Mouse (Mus musculus) WW6 (cell line): ENCODE data around the gene Gas2l1.

Source experiments
- DNase-seq: peaks from one replicate; pipeline ENCODE4 v3.0.0-alpha.2; 2013; ENCODE audit warnings: low read depth, low spot score

The Gas2l1 gene

DNA sequence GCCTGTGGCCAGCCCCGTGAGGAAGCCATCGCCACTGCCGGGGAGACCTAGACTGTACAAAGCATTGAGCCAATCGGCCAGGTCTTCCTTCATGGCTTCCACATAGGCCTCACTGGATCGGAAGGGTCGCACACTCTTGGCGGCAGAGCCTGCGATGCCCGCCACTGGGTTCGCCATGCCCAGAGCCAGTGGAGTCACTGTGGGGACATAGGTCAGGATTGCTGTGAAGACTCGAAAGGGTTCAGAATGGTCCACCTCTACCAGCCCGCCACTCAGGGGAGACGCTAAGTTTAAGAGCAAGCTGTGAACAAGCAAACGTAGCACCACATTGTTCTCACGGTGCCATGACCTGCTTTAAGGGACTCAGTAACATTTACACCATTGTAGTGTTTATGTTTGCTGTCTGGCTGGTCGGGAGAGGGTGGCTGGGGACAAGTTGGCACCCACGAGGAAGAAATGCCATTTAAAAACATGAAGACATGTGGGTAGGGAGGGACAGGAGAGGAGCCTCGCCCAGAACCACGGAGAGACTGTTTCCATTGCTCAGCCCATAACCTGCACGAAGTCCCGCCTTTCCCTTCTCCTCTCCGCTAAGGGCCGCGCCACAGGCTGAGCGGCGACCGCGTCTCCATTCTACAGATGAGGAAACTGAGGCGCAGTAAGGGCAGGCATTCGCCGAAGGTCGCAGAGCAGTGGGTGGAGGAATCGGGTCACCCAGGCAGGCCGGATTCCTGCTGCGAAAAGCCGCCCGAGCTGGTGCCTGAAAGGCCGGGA lies 658 bp downstream of the Gas2l1 start:
- DNase-seq = no peak

DNA sequence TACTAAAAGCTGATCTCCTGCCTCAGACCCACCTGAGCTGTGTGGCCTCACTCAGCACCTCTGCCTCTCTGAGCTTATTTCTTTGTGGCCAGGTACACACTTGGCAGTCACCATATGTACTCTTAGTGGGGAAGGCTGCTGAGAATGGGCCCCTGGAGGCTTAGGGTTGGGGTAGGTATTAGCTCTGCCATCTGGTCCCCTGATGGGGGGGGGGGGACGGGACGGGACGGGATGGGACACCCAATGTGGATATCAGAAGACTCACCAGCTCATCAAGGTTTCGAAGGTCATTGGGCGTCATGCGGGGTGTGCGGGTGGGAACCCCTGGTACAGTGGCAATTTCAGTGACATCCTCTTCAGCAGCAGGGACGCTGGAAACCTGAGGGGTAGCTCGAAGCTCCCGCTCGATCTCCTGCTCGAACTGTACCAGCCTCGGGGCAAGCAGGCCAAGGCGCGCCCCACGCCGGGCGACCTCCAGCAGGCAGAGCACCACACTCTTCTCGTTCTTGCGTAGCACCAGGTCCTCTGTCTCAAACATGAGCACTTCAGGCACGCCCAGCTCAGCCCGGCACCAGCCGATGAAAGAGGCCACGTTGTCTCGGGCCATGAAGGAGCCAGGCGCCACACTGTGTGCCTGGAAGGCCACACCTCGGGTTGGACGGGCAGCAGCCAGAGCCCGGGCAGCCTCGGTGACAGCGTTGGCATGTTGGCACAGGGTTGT lies 1.4 kb downstream of the Gas2l1 start:
- no peak for DNase-seq

DNA sequence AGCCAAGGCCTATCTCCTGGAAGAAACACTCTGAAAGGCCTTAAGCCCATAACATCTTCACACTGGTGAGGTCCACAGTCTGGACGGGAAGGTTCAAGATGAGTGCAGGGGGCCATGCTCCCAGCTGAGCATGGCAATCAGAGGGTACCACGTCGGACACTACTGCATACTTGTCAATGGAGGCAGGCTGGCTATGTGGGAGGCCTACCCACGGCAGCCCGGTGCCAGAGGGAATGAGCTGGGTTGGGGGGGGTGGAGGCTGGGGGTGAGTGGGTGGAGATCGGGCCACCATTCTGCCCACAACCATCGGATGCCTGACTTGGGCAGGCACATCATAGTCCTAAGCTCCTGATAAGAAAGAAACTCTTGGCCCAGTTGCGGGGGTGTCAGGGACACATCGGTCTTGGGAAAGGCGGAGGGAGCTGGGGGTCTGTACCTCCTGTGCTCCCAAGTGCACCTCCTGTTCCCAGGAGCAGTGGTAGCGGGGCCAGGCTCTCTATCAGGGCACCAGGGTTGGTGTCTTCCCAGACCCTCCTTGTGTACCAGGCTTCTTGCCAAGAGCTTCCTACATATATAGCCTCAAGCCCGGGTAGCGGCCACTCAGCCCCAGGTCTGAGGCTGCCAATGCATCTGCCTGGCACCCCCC lies 2.1 kb downstream of the Gas2l1 start:
- no peak for DNase-seq

DNA sequence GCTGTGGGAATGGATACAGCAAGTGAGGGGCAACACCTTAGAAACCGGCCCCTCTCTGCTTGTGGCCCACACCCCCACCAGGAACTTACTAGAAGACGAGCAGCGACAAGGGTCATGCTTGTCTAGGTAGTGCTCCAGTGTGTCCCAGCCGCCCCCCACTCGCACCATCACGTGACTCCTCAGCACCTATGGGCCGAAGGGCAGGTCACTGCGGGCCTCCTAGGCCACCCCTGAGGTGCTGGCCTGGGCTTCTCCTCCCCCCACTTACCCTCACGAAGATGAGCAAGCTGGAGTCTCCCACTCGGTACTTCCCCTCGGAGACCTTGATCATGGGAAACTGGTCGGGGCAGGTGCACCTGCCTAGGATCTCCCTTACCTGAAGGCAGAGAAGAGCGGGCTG lies 2.8 kb downstream of the Gas2l1 start:
- no peak for DNase-seq

DNA sequence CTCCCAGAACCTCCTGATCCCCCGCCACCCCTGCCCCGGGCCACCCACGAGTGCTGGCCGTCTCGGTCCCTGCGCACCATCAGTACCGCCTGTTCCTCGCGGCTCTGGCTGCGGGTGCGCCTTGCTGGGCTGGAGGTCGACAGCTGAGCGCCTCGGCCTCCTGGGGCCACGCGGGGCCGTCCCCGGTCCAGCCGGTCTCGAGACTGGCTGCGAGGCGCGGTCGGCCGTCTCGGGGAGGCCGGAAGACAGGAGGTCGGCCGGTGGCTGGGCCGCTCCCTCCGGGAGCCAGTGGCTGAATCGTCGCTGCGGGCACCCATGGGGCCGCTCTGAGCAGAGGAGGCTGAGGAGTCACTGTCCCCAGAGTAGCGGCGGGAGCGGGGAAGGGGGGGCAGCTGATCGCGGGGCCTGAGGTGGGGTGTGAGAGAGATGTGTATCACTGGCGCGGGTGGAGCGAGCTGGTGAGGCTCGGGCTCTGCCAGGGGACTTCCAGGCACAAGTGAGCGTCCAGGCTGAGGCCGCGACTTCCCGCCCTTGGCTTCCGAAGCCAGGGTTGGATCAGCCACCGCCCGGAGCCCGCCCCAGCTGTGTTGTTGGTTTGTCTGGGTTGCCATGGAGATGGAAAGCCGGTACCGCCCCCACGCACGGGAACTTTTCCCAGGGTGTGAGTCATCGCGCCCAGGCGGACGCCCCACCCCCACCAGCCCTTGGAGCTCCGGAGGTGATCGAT lies 3.6 kb downstream of the Gas2l1 start:
- peak; percentile 89 for DNase-seq

DNA sequence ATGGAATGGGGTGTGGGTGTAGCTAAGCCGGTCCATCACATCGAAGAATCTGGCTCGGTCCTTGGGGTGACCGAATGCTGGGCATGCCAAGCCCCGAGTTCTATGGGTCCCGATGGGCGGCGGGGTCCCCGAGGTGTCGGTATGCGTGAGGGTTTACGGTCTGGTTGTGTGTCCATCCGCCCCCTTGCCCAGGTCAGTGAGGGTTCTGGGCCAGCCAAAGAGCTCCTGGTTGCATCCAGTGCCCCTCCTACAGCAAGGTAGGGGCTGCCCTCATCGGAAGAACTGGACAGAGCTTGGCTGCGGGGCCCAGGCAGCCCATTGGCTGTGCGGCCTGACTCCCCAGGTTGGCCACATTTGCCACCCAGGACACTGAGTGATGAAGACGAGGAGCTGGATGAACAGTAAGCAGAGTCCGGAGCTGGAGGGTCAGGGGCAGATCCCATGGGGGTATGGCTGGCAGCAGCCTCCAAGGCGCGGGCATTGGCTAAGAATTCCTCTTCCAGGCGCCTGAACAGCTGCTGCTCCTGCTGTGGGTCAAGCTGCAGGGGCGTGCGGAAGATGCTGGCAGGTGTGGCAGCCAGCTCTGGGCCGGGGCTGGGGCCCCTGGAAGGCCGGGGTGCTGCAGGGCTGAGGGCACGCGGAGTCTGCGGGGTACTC lies 4.2 kb downstream of the Gas2l1 start:
- no peak for DNase-seq

DNA sequence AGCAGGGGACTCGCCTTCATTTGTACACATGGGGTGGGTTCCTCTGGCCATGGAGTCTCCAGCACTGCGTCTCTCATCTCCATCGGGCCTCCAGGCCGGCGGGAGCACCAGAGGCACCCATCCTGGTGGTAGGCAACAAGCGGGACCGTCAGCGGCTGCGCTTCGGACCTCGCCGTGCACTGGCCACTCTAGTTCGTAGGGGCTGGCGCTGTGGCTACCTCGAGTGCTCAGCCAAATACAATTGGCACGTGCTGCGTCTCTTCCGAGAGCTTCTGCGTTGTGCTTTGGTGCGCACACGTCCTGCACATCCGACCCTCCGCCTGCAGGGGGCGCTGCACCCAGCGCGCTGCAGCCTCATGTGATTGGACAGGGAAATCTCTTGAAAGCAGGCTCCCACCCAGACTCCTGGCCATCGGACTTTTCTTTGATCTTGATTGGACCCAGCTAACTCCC lies 5.4 kb downstream of the Gas2l1 start:
- DNase-seq = no peak

DNA sequence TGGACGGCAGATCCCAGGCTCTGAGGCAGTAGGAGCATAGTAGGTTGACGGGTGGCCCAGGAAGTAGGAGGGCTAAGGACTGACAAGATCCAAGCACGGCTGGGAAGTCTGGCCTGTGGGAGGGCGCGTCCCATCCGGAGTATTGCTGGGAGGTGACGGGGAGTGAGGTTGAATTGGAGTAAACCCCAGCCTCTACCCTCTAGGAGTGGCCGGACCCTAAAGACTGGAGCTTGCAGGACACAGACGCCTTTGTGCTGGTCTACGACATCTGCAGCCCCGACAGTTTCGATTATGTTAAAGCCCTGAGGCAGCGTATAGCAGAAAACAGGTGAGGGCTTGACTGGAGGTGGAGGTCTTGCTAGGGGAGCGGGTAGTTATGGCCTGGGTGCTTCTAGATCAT lies 5.9 kb downstream of the Gas2l1 start:
- no peak for DNase-seq

DNA sequence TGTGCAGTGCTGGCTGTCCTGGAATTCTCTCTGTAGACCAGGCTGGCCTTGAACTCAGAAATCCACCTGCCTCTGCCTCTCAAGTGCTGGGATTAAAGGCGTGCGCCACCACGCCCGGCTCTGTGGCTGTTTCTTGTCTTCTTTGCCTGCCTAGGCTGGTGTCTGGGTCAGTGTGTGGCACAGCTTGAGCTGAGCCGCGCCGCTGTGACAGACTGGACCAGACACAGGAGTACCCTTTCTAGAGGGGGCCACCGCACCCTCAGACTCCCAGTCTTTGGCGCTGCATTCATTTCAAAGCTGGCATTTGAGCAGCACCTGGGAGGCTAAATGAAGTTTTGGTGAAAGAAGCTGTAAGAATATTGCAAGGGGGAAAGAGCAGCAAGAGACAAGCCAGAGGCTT lies 6.3 kb downstream of the Gas2l1 start:
- DNase-seq = no peak

DNA sequence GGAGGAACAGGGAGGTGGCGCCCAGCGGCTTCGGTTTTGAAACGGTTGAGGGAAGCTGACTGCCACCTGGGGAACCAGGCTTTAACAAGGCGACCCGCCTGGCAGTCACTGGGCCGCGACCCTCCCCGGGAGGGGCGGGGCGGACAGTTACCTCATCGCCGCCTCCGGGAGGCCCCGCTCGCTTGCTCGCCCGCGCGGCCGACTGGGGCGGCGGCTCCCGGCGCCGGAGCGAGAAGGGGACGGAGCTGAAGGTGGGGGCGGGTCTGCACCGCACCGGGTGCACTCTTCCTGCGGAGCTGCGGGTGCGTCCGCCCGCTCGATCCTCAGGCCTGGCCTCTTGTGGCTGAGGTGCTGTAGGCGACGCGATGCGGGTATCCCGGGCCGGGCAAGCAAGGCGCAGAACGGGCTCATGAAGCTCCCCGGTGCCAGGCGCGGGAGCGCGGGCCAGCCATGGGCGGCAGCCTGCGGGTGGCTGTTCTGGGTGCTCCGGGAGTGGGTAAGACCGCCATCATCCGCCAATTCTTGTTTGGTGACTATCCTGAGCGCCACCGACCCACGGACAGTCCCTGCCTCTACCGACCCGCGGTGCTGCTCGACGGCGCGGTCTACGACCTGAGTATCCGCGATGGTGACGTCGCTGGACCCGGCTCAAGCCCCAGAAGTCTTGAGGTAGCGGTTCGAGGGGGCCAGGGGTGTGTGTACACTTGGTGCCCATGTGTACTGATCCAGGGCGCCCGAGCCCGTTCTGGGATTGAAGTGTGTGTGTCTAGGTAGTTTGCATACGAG lies 7.1 kb downstream of the Gas2l1 start, which contains the start of gene Rasl10a:
TSS of gene Rasl10a (plus strand) at position 273 of the 786 bp plus-strand sequence.
- DNase-seq = no peak

DNA sequence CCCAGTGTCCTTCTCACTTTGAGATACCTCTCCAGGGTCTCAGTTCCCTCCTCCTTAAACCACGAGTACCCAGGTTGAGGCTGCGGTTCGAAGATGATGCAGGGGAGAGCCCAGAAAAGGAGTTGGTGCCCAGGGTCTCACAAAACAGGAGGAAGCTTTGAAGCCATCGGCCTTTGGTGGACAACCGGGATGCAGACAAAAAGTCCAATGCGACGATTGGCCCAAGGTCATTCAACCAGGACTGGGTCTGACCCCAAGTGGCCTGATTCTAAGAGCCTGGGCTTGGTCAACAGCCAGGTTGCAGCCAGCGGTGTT lies 7.6 kb downstream of the Gas2l1 start:
- no peak for DNase-seq

DNA sequence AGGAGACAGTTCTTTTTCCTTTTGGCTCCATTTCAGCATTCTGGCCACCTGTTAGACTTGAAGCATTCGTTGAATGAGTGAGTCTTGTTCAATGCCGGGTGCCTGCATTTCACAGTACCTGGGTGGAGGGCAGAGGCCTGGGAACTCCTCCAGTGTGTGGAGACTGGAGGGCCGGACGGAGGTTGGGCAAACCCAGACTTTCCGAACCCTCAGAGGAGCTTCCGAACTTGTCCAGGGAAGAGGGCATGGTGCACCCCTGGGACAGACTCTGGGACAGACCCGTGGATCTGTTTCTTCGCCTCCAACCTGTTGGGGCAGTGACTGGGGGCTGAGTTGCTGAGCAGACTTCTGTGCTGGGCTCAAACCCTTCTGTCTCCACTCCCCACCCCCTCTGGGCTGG lies 8.1 kb downstream of the Gas2l1 start:
- no peak for DNase-seq

DNA sequence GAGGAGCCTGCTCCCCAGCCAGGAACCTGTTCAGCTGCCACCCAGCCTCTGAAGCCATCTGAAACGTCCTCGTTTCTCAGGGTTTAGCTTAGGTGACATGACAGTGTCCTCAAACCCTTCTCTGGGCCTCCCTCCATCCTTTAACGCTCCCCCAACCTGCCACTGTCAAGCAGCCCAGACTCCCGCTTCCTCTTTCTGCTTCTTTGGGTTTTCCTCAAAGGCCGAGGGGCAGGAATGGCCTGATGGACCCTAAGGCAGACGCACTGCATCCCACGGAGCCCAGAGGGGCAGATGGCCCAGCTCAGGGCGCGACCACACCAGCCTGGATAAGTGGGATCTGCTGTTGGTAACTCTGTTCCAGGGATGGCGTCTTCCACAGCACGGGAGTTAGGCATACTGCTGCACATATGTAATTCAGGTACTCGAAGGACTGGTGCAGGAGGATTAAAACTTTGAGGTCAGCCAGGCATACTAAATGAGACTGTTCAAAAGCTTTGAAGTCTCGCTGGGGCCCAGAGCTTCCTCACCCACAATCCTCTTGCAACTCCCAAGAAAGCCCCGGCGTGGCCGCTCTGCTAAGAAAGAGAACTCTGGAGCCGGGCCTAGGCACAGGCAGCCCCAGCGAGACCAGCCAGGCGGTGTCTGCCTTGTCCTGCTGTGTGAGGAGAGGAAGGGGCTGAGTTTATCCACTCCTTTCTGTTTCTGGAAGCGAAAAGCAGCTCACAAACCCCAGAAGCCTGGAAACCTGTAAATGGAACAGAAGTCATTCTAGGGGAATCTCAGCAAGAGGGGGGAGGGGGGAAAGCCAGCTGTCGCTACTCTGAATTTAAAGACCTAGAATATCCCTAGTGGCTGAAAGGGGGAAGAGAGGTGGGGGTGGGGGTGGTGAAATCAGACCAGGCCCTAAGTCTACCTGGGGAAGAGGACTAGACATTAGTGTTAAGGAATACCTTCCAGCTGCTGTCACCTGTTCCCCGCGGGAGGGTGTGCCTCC lies 8.9 kb downstream of the Gas2l1 start:
- DNase-seq = no peak

DNA sequence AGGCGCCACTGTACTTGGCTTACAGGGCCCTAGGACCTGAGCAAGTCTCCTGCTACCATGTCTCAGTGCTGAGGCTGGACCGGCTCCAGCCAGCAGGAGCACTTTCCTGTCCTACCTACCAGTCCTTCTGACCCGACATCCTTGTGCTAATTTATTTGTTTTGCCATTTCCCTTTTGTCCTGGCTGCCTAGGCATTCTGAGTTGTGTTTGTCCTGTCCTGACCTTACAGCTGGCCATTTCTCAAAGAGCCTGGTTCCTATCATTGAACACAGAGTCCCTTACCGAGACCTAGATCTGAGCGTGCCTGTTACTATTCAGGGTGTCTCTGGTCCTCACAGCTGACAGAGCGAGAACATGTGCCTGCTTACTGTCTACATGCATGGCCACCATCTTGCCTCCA lies 10.3 kb downstream of the Gas2l1 start:
- no peak for DNase-seq

DNA sequence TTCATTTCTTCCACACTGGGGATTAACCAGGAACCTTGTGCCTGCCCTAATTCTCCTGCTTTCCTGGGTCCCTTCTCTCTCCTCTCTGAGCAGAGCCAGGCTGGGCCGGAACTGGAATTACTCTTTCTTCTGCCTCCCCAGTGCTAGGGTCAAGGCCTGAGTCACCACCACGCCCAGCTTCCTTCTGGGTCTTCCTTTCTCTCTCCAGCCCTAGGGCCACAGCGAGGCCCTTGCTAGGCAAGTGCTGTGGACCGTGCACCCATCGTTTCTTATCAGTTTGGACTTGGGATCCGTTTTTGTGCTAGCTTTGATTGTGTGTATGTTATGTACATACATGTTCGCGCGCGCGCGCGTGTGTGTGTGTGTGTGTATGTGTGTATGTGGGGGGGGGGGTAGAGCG lies 11.0 kb downstream of the Gas2l1 start:
- no peak for DNase-seq

DNA sequence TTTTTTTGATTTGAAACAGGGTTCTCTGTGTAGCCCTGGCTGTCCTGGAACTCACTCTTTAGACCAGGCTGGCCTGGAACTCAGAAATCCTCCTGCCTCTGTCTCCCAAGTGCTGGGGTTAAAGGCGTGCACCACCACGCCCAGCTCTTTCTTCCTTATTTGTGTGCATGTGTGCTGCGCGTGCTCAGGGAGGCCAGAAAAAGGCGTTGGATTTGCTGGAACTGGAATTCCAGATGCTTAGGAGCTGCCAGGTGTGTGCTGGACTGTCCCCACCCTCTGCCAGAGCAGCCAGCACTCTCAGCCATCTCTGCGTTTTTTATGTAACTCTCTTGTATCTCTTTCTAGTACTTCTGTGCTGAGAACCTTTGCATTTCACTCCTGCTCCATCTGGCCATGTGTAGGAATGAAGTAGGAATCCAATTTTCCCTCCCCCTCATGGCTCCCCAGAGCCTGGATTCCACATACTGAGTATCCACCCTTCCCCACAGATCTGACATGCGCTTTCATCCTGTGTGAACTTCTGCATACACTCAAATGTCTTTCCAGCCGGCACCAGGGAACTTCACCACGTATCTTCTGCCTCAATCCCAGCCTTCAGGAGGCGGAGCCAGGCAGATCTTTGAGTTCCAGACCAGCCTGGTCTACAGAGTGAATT lies 12.8 kb downstream of the Gas2l1 start:
- no peak for DNase-seq

DNA sequence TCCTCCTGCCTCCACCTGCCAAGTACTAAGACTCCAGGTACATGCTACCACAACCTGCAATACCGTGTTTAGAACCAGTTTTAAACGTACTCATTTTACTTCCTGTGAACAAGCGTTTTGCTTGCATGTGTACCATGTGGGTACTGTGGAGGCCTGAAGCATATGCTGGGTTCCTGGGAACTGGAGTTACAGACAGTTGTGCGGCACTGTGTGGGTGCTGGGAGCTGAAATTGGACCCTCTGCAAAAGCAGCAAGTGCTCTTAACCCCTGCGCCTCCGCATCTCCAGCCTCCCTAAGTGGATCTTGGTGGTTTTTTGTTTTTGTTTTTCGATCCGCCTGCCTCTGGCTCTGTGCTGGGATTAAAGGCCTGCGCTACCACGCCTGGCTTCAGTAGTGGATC lies 13.5 kb downstream of the Gas2l1 start:
- DNase-seq = no peak

DNA sequence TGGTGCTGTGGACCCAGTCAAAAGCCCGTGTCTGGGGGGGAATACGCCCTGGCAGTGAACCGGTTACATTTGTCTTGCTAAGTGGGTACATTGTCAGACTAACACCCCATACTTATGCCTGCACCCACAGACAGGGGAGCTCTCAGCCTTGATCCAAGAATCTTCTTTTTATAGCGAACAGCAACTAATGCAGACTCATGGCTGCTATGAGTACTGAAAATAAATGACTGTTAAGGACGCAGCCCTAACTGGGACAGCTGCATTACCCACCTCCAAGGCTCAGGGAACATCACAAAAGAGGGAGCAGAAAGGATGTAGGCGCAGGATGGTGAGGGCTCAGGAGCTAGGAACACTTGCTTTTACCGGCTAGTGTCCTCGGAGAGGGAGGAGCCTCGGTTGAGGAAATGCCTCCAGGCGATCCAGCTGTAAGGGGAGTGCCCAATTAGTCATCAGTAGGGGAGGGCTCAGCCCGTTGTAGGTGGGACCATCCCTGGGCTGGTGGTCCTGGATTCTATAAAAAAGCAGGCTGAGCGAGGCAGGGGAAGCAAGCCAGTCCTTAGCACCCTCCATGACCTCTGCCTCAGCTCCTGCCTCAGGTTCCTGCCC lies 18.7 kb downstream of the Gas2l1 start:
- DNase-seq = no peak
